Mouse (Mus musculus): ENCODE measurements around the gene Tmem88.
"Not testable (repeated sequence)": the region's sequence is repeated elsewhere in the genome, so short reads cannot be mapped to it uniquely, and the experiment has no call there.

Gene Tmem88

GRCm38 (mm10) chr11:69404595-69405396 is 6.8 kb upstream of the Tmem88 start:
- no peak for DNase-seq (ENCODE audit: low spot score in 2 of 2)

GRCm38 (mm10) chr11:69403691-69404594 is 5.9 kb upstream of the Tmem88 start:
- no peak for DNase-seq (ENCODE audit: low spot score in 2 of 2)

GRCm38 (mm10) chr11:69401987-69402386 is 4.0 kb upstream of the Tmem88 start:
- DNase-seq (ENCODE audit: low spot score in 2 of 2) = no peak

GRCm38 (mm10) chr11:69401210-69401637 is 3.2 kb upstream of the Tmem88 start:
- DNase-seq (ENCODE audit: low spot score in 2 of 2) = peak; percentile 71 to 81

GRCm38 (mm10) chr11:69400083-69400850 is 2.2 kb upstream of the Tmem88 start:
- DNase-seq (ENCODE audit: low spot score in 2 of 2) = no peak

- no peak for DNase-seq (ENCODE audit: low spot score in 2 of 2)
These were observed 1.4 kb upstream of the Tmem88 start for GRCm38 (mm10) chr11:69399201-69400082.

GRCm38 (mm10) chr11:69398486-69399200 is 609 bp upstream of the Tmem88 start:
- DNase-seq (ENCODE audit: low spot score in 2 of 2) = no peak

GRCm38 (mm10) chr11:69397581-69398057 is 415 bp downstream of the Tmem88 start:
- DNase-seq (ENCODE audit: low spot score in 2 of 2) = no peak

- DNase-seq (ENCODE audit: low spot score in 2 of 2) = no peak
These were observed 1.3 kb downstream of the Tmem88 start for GRCm38 (mm10) chr11:69396772-69397171.

GRCm38 (mm10) chr11:69395634-69396373 is 2.2 kb downstream of the Tmem88 start:
- DNase-seq (ENCODE audit: low spot score in 2 of 2) = peak; percentile 91 to 95

GRCm38 (mm10) chr11:69395235-69395633 is 2.8 kb downstream of the Tmem88 start, which contains the start of the genes Naa38 and Cyb5d1:
Gene Naa38, plus strand, starts transcription at chr11:69395487.
Gene Cyb5d1, minus strand, starts transcription at chr11:69395631.
- peak; percentile 81 to 87 for DNase-seq (ENCODE audit: low spot score in 2 of 2)

GRCm38 (mm10) chr11:69394591-69395167 is 3.4 kb downstream of the Tmem88 start:
- DNase-seq (ENCODE audit: low spot score in 2 of 2) = not testable (repeated sequence)

- DNase-seq (ENCODE audit: low spot score in 2 of 2) = peak in 1 of 2 experiments; percentile 72
These were observed 7.5 kb downstream of the Tmem88 start for GRCm38 (mm10) chr11:69390400-69391034.

GRCm38 (mm10) chr11:69389531-69390399 is 8.3 kb downstream of the Tmem88 start:
- DNase-seq (ENCODE audit: low spot score in 2 of 2) = peak in 1 of 2 experiments; percentile 28

- DNase-seq (ENCODE audit: low spot score in 2 of 2) = no peak
These were observed 9.4 kb downstream of the Tmem88 start for GRCm38 (mm10) chr11:69388680-69389079.

GRCm38 (mm10) chr11:69386758-69387157 is 11.3 kb downstream of the Tmem88 start:
- no peak for DNase-seq (ENCODE audit: low spot score in 2 of 2)

- DNase-seq (ENCODE audit: low spot score in 2 of 2) = no peak
These were observed 13.1 kb downstream of the Tmem88 start for GRCm38 (mm10) chr11:69384979-69385378.
